Mouse (Mus musculus) inflammation-experienced regulatory T-cells, adult 16 weeks (primary cell): ENCODE data around the gene Rad52. TPM values are rescaled to one million over a fixed set of nuclear protein-coding genes. Genes with fewer than 3 reads are reported as not detected.

Experiments
- polyA plus RNA-seq: library from polyadenylated mRNA; unstranded; fragments of 100-300 nt; shearing (Covaris generic); gene quantifications from one replicate; pipeline ENCODE4 v1.2.1, GENCODE M21; 2017

Rad52 gene
- polyA plus RNA-seq = 45.6 TPM

GRCm38 (mm10) chr6:119902204-119903080 lies at the start of gene Rad52:
TSS of gene Rad52 (plus strand) at chr6:119902698.

Other genes with a start within 250 kb of the Rad52 start
- 11.0 TPM for gene Erc1, start 54.5 kb upstream of the Rad52 start, polyA plus RNA-seq
- 41.9 TPM for gene Wnk1, start 136.0 kb downstream of the Rad52 start, polyA plus RNA-seq
- 1.5 TPM for gene Ninj2, start 190.7 kb downstream of the Rad52 start, polyA plus RNA-seq